Mouse (Mus musculus) lung, embryonic 16.5 days (tissue): ENCODE measurements around the gene Rbms3. TPM values are rescaled to one million over a fixed set of nuclear protein-coding genes. Genes with fewer than 3 reads are reported as not detected.

Experiments
- ATAC-seq: fragments of 200-750 bp; cut with Nextera tagmentation; 2 replicates; pipeline ENCODE4 v1.8.0; 2017; ENCODE audit warnings: low read depth, mild to moderate bottlenecking, moderate library complexity
- H3K27ac ChIP-seq: fragments of 300-500 bp; sonication (generic); 2 replicates; pipeline ENCODE4 v1.5.1; 2014; ENCODE audit warnings: mild to moderate bottlenecking, control low read depth, low read length
- H3K27me3 ChIP-seq: fragments of 300-500 bp; sonication (generic); 2 replicates; pipeline ENCODE4 v1.6.1; 2014; ENCODE audit warnings: low read depth, low read length, mixed read lengths; ENCODE audit not compliant: control insufficient read depth, insufficient read depth
- H3K36me3 ChIP-seq: fragments of 300-500 bp; sonication (generic); 2 replicates; pipeline ENCODE4 v1.6.1; 2014; ENCODE audit warnings: low read length; ENCODE audit not compliant: control insufficient read depth, insufficient read depth
- H3K4me1 ChIP-seq: fragments of 300-500 bp; sonication (generic); replicated peaks from 2 replicates; pipeline ENCODE4 v1.6.1; 2014; ENCODE audit warnings: low read length, mixed read lengths; ENCODE audit not compliant: control insufficient read depth, insufficient read depth
- H3K4me2 ChIP-seq: fragments of 300-500 bp; sonication (generic); 2 replicates; pipeline ENCODE4 v1.6.1; 2014; ENCODE audit warnings: low read depth, low read length, control low read depth
- H3K4me3 ChIP-seq: fragments of 300-500 bp; sonication (generic); 2 replicates; pipeline ENCODE4 v1.5.1; 2014; ENCODE audit warnings: mild to moderate bottlenecking, low read length, control low read depth
- H3K9ac ChIP-seq: fragments of 300-500 bp; sonication (generic); 2 replicates; pipeline ENCODE4 v1.6.1; 2014; ENCODE audit warnings: low read length, control low read depth
- H3K9me3 ChIP-seq: fragments of 300-500 bp; sonication (generic); 2 replicates; pipeline ENCODE4 v1.6.1; 2016; ENCODE audit warnings: low read length; ENCODE audit not compliant: control insufficient read depth
- WGBS: fragments of 180-500 bp; shearing (Covaris S2); extraction: QIAGEN DNeasy Blood & Tissue Kit; methylation state at CpG from one replicate; pipeline ENCODE4 v1.1.7; 2014; 5-methylcytosine and 5-hydroxymethylcytosine counted together
- polyA plus RNA-seq: library from polyadenylated mRNA; unstranded; fragments of >200 nt; fragmentation: Nextera tagmentation; extraction: Ambion mirVana; gene quantifications from 2 replicates; pipeline ENCODE4 v1.2.1, GENCODE M21; 2015

The Rbms3 gene
- polyA plus RNA-seq, 1 experiment from 2014 or later: 104 TPM

GRCm38 (mm10) chr9:117396586-117396985 is 233.1 kb downstream of the Rbms3 start:
- no peaks in the 10 kb centered on the region; the same call in none of the 2 replicates for H3K4me1 ChIP-seq
- H3K9ac ChIP-seq: no peak overlapping the region
- no peak for ATAC-seq
- no peaks in the 10 kb centered on the region for H3K9me3 ChIP-seq
- H3K27ac ChIP-seq: no peak overlapping the region
- 69% methylated on average over 8 of the region's 8 CpGs for WGBS
- no peak overlapping the region for H3K4me2 ChIP-seq
- no peaks in the 10 kb centered on the region for H3K27me3 ChIP-seq
- no peak overlapping the region for H3K4me3 ChIP-seq
- H3K36me3 ChIP-seq: no peaks in the 10 kb centered on the region

GRCm38 (mm10) chr9:117393626-117394525 is 235.8 kb downstream of the Rbms3 start:
- Histone ChIP-seq H3K9me3 (no peaks in the 10 kb centered on the region), H3K9ac (no peak overlapping the region), H3K4me3 (no peak overlapping the region), H3K27me3 (no peaks in the 10 kb centered on the region), H3K4me1 (no peaks in the 10 kb centered on the region; the same call in 1 of the 2 replicates), H3K36me3 (no peaks in the 10 kb centered on the region), H3K4me2 (no peak overlapping the region; the same call in 1 of the 2 replicates), H3K27ac (no peak overlapping the region)
- ATAC-seq: peak; percentile 95
- 27% methylated on average over 18 of the region's 18 CpGs for WGBS

- H3K9me3 ChIP-seq: no peaks in the 10 kb centered on the region
- no peak overlapping the region for H3K4me3 ChIP-seq
- no peaks in the 10 kb centered on the region for H3K4me1 ChIP-seq
- WGBS: 78% methylated on average over 9 of the region's 9 CpGs
- H3K27ac ChIP-seq: no peak overlapping the region
- no peak for ATAC-seq
- H3K27me3 ChIP-seq: no peaks in the 10 kb centered on the region
- no peaks in the 10 kb centered on the region for H3K36me3 ChIP-seq
- no peak overlapping the region for H3K4me2 ChIP-seq
- no peak overlapping the region for H3K9ac ChIP-seq
Observed at GRCm38 (mm10) chr9:117388024-117388423, 241.7 kb downstream of the Rbms3 start.

DNA sequence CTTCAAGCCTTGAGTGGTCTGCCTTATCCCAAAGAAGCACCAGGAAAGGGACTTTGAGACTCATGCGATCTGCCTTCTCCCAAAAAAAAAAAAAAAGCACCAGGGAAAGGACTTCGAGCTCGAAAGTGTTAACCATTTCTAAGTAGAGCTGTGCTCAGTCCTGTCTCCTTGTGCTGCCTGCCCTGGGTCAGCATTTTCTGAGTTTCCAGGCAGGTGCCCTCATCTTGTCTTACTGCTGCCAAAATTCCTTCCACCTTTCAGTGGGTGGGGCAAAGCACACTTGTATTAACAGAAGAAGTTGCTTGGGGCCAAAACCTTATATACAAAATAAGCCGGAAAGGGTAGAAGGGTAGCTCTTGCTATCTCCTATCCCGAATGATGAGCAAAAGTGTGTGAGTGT is 248.8 kb downstream of the Rbms3 start:
- Histone ChIP-seq H3K27ac (no peak overlapping the region), H3K4me1 (peaks cover 21% of the 10 kb centered on the region), H3K9ac (no peak overlapping the region), H3K9me3 (no peaks in the 10 kb centered on the region), H3K36me3 (no peaks in the 10 kb centered on the region), H3K27me3 (no peaks in the 10 kb centered on the region), H3K4me2 (no peak overlapping the region), H3K4me3 (no peak overlapping the region)
- no peak for ATAC-seq
- WGBS: 52% methylated on average over 5 of the region's 5 CpGs

DNA sequence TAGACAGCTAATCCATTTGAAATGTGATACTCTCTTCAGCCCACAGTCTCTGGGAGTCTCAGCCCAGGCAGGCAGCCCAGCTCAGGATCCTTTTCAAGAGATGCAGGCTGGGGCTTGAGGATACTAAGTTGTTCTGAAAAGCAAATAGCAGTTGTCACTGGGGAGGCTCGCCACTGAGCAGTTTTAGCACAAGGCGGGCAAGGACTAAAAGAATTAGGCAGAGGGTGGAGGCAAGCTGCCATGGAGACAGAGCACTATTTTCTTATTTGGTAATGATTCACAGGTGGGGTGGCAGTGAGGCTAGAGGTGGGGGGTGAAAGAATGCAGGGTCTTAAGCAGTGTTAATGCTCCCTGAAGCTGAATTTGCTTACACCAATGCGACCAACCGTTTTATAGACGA is 249.6 kb downstream of the Rbms3 start:
- Histone ChIP-seq H3K9me3 (no peaks in the 10 kb centered on the region), H3K4me2 (no peak overlapping the region), H3K9ac (no peak overlapping the region), H3K36me3 (no peaks in the 10 kb centered on the region), H3K27me3 (no peaks in the 10 kb centered on the region), H3K4me3 (no peak overlapping the region), H3K27ac (no peak overlapping the region), H3K4me1 (peaks cover 21% of the 10 kb centered on the region)
- 35% methylated on average over 5 of the region's 5 CpGs for WGBS
- ATAC-seq: peak; percentile 34

GRCm38 (mm10) chr9:117379448-117379983 is 250.2 kb downstream of the Rbms3 start:
- WGBS: 57% methylated on average over 16 of the region's 16 CpGs
- H3K36me3 ChIP-seq: no peaks in the 10 kb centered on the region
- no peak overlapping the region for H3K4me2 ChIP-seq
- H3K4me1 ChIP-seq: peaks cover 21% of the 10 kb centered on the region
- no peak overlapping the region for H3K9ac ChIP-seq
- H3K27ac ChIP-seq: no peak overlapping the region
- no peak for ATAC-seq
- no peaks in the 10 kb centered on the region for H3K27me3 ChIP-seq
- H3K4me3 ChIP-seq: no peak overlapping the region
- no peaks in the 10 kb centered on the region for H3K9me3 ChIP-seq

GRCm38 (mm10) chr9:117378131-117378890 is 251.4 kb downstream of the Rbms3 start:
- WGBS: 46% methylated on average over 9 of the region's 9 CpGs
- no peaks in the 10 kb centered on the region for H3K9me3 ChIP-seq
- H3K27ac ChIP-seq: no peak overlapping the region
- H3K9ac ChIP-seq: no peak overlapping the region
- no peak overlapping the region for H3K4me3 ChIP-seq
- no peaks in the 10 kb centered on the region for H3K27me3 ChIP-seq
- H3K36me3 ChIP-seq: no peaks in the 10 kb centered on the region
- no peak overlapping the region for H3K4me2 ChIP-seq
- H3K4me1 ChIP-seq: peaks cover 25% of the 10 kb centered on the region
- ATAC-seq: no peak

GRCm38 (mm10) chr9:117375776-117376175 is 253.9 kb downstream of the Rbms3 start:
- ATAC-seq: no peak
- Histone ChIP-seq H3K27ac (no peak overlapping the region), H3K4me1 (peaks cover 26% of the 10 kb centered on the region), H3K36me3 (no peaks in the 10 kb centered on the region), H3K9ac (no peak overlapping the region), H3K9me3 (no peaks in the 10 kb centered on the region), H3K27me3 (no peaks in the 10 kb centered on the region), H3K4me2 (no peak overlapping the region), H3K4me3 (no peak overlapping the region)
- 83% methylated on average over 3 of the region's 3 CpGs for WGBS

DNA sequence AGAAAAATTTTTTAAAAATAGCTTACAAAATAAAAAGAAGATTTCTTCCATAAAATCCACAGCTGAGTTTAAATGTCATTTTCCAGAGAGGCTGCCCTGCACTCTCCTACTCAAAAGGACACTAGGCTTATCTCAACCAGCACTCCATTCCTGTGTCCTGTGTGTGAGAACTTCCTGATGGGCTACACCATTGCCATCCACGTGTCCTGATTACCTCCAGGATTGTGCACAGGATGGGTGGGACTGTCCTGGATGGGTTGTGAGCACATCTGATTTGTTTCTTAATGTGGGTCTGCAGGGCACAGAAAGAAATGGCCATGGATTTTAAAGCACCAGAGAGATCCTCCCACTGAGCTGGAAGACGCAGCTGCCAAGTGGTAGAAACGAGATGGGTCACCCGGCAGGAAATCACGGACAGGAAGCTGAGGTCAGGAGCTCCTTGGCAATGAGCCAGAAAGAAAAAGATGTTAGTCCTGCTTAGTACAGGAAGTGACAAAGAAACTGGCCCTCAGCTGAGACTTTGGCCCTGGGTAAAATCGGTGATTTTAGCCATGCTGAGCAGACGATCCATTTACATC is 256.5 kb downstream of the Rbms3 start:
- ATAC-seq: peak; percentile 84
- 0 out of 2 replicates have a peak overlapping the region, but pooled peaks have one; percentile 17 for H3K27ac ChIP-seq
- H3K27me3 ChIP-seq: no peaks in the 10 kb centered on the region
- no peak overlapping the region for H3K4me2 ChIP-seq
- H3K4me1 ChIP-seq: peaks cover 12% of the 10 kb centered on the region
- no peak overlapping the region for H3K4me3 ChIP-seq
- H3K9me3 ChIP-seq: no peaks in the 10 kb centered on the region
- 17% methylated on average over 7 of the region's 7 CpGs for WGBS
- no peaks in the 10 kb centered on the region for H3K36me3 ChIP-seq
- no peak overlapping the region for H3K9ac ChIP-seq
